Mouse (Mus musculus) T-cell, adult 2 months (primary cell): ENCODE data around the gene Cmtm8.

Source experiments
- DNase-seq: peaks from one replicate; pipeline ENCODE4 v3.0.0; 2022; ENCODE audit warnings: low spot score

Gene Cmtm8

GRCm38 (mm10) chr9:114821548-114822289 is 22.2 kb downstream of the Cmtm8 start:
- DNase-seq = no peak

GRCm38 (mm10) chr9:114818918-114819317 is 25.0 kb downstream of the Cmtm8 start:
- no peak for DNase-seq

GRCm38 (mm10) chr9:114817012-114817411 is 26.9 kb downstream of the Cmtm8 start:
- DNase-seq = no peak

- no peak for DNase-seq
Observed at GRCm38 (mm10) chr9:114816121-114816520, 27.8 kb downstream of the Cmtm8 start.

GRCm38 (mm10) chr9:114815315-114815714 is 28.6 kb downstream of the Cmtm8 start:
- peak; percentile 46 for DNase-seq

- no peak for DNase-seq
Observed at GRCm38 (mm10) chr9:114812001-114812400, 32.0 kb downstream of the Cmtm8 start.

- no peak for DNase-seq
Observed at GRCm38 (mm10) chr9:114810837-114811236, 33.1 kb downstream of the Cmtm8 start.

GRCm38 (mm10) chr9:114808671-114809070 is 35.3 kb downstream of the Cmtm8 start:
- DNase-seq = no peak

- no peak for DNase-seq
Observed at GRCm38 (mm10) chr9:114807261-114807660, 36.7 kb downstream of the Cmtm8 start.

- no peak for DNase-seq
Observed at GRCm38 (mm10) chr9:114805151-114805671, 38.7 kb downstream of the Cmtm8 start.

GRCm38 (mm10) chr9:114802191-114802590 is 41.8 kb downstream of the Cmtm8 start:
- no peak for DNase-seq

- no peak for DNase-seq
Observed at GRCm38 (mm10) chr9:114801301-114801700, 42.7 kb downstream of the Cmtm8 start.

- DNase-seq = no peak
Observed at GRCm38 (mm10) chr9:114799498-114800107, 44.4 kb downstream of the Cmtm8 start.

- DNase-seq = no peak
Observed at GRCm38 (mm10) chr9:114798845-114799244, 45.1 kb downstream of the Cmtm8 start.

- peak; percentile 67 for DNase-seq
Observed at GRCm38 (mm10) chr9:114797329-114798004, 46.5 kb downstream of the Cmtm8 start.

GRCm38 (mm10) chr9:114796473-114797050 is 47.4 kb downstream of the Cmtm8 start:
- no peak for DNase-seq

- no peak for DNase-seq
Observed at GRCm38 (mm10) chr9:114794491-114794890, 49.5 kb downstream of the Cmtm8 start.

- DNase-seq = no peak
Observed at GRCm38 (mm10) chr9:114793764-114794295, 50.1 kb downstream of the Cmtm8 start.

GRCm38 (mm10) chr9:114789989-114790388 is 54.0 kb downstream of the Cmtm8 start:
- DNase-seq = no peak

GRCm38 (mm10) chr9:114789557-114789956 is 54.4 kb downstream of the Cmtm8 start:
- DNase-seq = no peak

- DNase-seq = no peak
Observed at GRCm38 (mm10) chr9:114788697-114789096, 55.3 kb downstream of the Cmtm8 start.

- peak; percentile 76 for DNase-seq
Observed at GRCm38 (mm10) chr9:114787716-114788115, 56.2 kb downstream of the Cmtm8 start.
